Mouse (Mus musculus): ENCODE measurements at regions not wholly inside any gene's neighbourhood (a gene's known extent, or its start where the extent isn't known, plus 50 kb on each side); places are given as distances from the start of the nearest gene placed in this dataset.
A peak's percentile ranks its signal among the peaks of the same experiment; 100 is the strongest.

- 86% methylated on average over 1 of the region's 1 CpGs for WGBS
Observed at GRCm38 (mm10) chr16:85743022-85743421, 59.9 kb downstream of the Adamts1 start.

DNA sequence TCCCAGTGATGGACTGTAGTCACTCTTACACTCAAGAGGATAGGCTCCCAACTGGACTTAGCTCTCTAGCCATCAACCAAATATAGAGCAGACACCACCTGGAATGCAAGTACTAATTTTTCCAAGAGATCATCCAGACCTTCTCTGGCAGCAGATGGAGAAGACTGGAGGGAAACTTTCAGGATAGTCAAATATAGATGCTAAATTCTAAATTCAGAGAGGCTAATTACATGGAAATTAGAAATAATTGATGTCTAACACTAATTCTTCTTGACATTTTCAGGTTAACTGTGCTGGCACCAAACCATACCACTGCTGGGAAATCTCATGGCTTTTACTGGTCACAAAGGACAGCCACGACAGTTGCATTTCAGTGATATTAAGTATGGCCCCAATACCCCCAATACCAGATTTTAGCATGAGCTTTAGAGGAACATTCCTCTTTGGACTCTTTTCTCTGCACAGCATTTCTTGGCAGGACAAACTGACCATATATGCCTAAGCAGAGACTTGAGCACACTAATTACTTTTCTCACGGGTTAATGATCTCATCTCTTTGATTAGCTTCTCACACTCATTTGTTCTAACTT is 64.2 kb downstream of the Adamts1 start:
- Histone ChIP-seq H3K9me3 (replicated peaks) (no peaks in the 10 kb centered on the region), H3K27ac (no peak overlapping the region), H3K4me3 (no peak overlapping the region), H3K4me1 (no peaks in the 10 kb centered on the region), H3K27me3 (ENCODE audit: low read depth, poor library complexity, severe bottlenecking) (no peaks in the 10 kb centered on the region), H3K36me3 (no peaks in the 10 kb centered on the region)
- WGBS = 92% methylated on average over 2 of the region's 2 CpGs
- no peak for DNase-seq (ENCODE audit: low spot score)

More at GRCm38 (mm10) chr16:85743022-85743421, 59.9 kb downstream of the Adamts1 start:
- Histone ChIP-seq H3K9me3 (replicated peaks) (no peaks in the 10 kb centered on the region), H3K36me3 (no peaks in the 10 kb centered on the region), H3K27ac (no peak overlapping the region), H3K27me3 (ENCODE audit: low read depth, poor library complexity, severe bottlenecking) (no peaks in the 10 kb centered on the region), H3K4me1 (no peaks in the 10 kb centered on the region), H3K4me3 (no peak overlapping the region)
- DNase-seq (ENCODE audit: low spot score) = no peak

DNA sequence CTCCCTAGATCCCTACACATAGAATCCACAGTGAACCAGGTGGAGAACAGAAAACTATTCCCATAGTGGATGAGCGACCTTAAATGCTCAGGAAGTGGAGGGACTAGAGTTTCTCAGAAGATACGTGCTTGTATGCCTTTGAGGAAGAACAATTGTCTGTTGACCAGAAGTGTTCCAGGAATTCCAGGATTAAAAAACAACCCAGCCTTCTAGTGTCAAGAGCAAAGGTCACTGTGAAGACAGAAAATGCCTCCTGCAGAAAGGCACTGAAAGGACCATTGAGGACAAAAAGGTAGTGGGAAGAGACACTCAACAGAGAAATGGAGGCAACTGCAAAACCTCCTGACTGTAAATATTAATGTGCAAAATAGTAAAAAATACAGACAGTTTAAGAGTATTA is 74.9 kb downstream of the Adamts1 start:
- DNase-seq (ENCODE audit: low spot score) = no peak
- Histone ChIP-seq H3K36me3 (no peaks in the 10 kb centered on the region), H3K4me3 (no peak overlapping the region), H3K27me3 (ENCODE audit: low read depth, poor library complexity, severe bottlenecking) (no peaks in the 10 kb centered on the region), H3K9me3 (replicated peaks) (no peaks in the 10 kb centered on the region), H3K27ac (no peak overlapping the region), H3K4me1 (no peaks in the 10 kb centered on the region)
- 80% methylated on average over 2 of the region's 2 CpGs for WGBS

GRCm38 (mm10) chr16:85721968-85722367 is 80.9 kb downstream of the Adamts1 start:
- Histone ChIP-seq H3K4me1 (no peaks in the 10 kb centered on the region), H3K9me3 (replicated peaks) (no peaks in the 10 kb centered on the region), H3K27me3 (ENCODE audit: low read depth, poor library complexity, severe bottlenecking) (no peaks in the 10 kb centered on the region), H3K36me3 (no peaks in the 10 kb centered on the region), H3K27ac (no peak overlapping the region), H3K4me3 (no peak overlapping the region)
- no peak for DNase-seq (ENCODE audit: low spot score)
- WGBS = 83% methylated on average over 2 of the region's 2 CpGs

DNA sequence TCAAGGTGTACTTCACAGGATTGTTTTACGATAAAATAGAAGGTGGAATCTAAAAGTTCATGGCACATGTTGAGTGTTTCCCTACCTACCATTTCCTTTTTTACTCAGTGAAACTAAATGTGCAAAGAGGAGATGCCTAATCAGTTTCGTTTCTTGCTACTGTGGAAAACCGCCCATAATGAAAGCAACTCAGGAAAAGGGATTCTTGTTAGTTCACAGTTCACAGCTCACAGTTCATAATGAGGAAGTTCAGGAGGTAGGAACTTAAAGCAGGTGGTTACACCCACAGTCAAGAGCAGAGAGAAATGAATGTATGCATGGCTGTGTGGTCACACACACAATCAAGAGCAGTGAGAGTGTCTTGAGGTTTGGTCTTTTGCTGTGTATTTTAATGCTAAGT is 90.6 kb downstream of the Adamts1 start:
- Histone ChIP-seq H3K4me1 (no peaks in the 10 kb centered on the region), H3K27ac (no peak overlapping the region), H3K27me3 (ENCODE audit: low read depth, poor library complexity, severe bottlenecking) (no peaks in the 10 kb centered on the region), H3K9me3 (replicated peaks) (no peaks in the 10 kb centered on the region), H3K36me3 (no peaks in the 10 kb centered on the region), H3K4me3 (no peak overlapping the region)
- no peak for DNase-seq (ENCODE audit: low spot score)
- 90% methylated on average over 3 of the region's 3 CpGs for WGBS

DNA sequence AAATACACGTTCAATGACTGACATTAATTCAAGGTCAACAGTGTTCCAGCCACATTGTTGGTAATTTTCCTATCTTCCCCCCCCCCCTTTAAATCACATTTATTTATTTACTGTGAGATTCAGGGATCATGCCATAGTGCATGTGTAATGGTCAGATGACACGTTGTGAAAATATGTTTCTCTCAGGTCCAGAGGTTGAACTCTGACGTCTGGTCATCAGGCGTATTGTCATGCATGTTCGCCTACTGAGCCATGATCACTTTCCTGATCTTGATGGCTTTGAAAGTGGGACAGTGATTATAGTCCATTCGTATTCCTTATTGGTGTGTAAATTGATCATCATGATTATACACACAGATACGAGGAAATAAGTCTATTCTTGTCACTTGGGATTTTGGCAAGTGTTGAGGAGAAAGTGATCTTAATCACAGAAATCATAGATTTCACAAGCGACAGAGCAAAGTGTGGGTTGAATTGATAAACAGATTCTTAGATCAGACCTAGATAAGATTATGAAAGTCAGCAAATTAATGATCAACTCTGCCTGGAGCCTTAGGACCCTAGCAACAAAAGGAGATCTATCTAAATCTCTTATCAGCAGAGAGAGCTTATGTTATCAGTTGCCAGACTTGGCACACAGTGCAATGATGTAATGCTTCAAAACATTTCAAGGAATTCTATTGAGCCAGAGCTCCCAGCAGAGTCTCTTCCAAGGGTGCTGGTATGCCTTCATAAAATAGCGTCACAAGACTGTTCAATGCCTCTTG is 98.5 kb downstream of the Adamts1 start:
- 88% methylated on average over 9 of the region's 9 CpGs for WGBS
- no peak overlapping the region for H3K4me3 ChIP-seq
- H3K27me3 ChIP-seq (ENCODE audit: low read depth, poor library complexity, severe bottlenecking) = no peaks in the 10 kb centered on the region
- no peak for DNase-seq (ENCODE audit: low spot score)
- H3K36me3 ChIP-seq = no peaks in the 10 kb centered on the region
- H3K4me1 ChIP-seq = no peaks in the 10 kb centered on the region
- no peaks in the 10 kb centered on the region for H3K9me3 ChIP-seq (replicated peaks)
- H3K27ac ChIP-seq = no peak overlapping the region

- Histone ChIP-seq H3K4me1 (no peaks in the 10 kb centered on the region), H3K4me3 (no peak overlapping the region), H3K36me3 (no peaks in the 10 kb centered on the region), H3K9me3 (replicated peaks) (no peaks in the 10 kb centered on the region), H3K27me3 (ENCODE audit: low read depth, poor library complexity, severe bottlenecking) (no peaks in the 10 kb centered on the region), H3K27ac (no peak overlapping the region)
- 83% methylated on average over 2 of the region's 2 CpGs for WGBS
- DNase-seq (ENCODE audit: low spot score) = no peak
Observed at GRCm38 (mm10) chr16:85702889-85703480, 99.9 kb downstream of the Adamts1 start.

- Histone ChIP-seq H3K36me3 (no peaks in the 10 kb centered on the region), H3K27me3 (ENCODE audit: low read depth, poor library complexity, severe bottlenecking) (no peaks in the 10 kb centered on the region), H3K4me1 (no peaks in the 10 kb centered on the region), H3K27ac (no peak overlapping the region), H3K9me3 (replicated peaks) (no peaks in the 10 kb centered on the region), H3K4me3 (no peak overlapping the region)
- WGBS = 85% methylated on average over 4 of the region's 4 CpGs
- no peak for DNase-seq (ENCODE audit: low spot score)
Observed at GRCm38 (mm10) chr16:85699329-85699728, 103.6 kb downstream of the Adamts1 start.

DNA sequence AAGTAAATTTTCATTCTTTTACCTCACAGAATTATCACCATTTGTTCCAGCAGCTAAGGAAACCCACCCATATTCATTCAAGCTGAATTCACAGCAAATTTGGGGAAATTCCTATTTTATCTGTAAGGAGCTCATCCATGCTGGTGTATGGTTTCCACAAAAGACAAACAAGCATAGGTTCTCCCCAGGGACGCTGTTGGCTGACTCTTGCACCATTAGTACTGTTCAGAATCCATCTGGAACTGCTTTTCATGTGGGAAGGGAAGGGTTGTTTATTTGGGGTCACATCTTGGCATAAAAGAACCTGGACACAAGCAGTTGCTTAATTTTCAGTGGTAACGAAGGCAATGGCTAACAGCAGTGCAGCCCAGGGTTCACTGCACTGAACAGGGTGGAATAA is 120.2 kb downstream of the Adamts1 start:
- no peak for DNase-seq (ENCODE audit: low spot score)
- H3K27ac ChIP-seq = no peak overlapping the region
- H3K27me3 ChIP-seq (ENCODE audit: low read depth, poor library complexity, severe bottlenecking) = no peaks in the 10 kb centered on the region
- no peaks in the 10 kb centered on the region for H3K36me3 ChIP-seq
- peaks cover 8% of the 10 kb centered on the region for H3K4me1 ChIP-seq
- no peak overlapping the region for H3K4me3 ChIP-seq
- H3K9me3 ChIP-seq (replicated peaks) = no peaks in the 10 kb centered on the region
- 67% methylated on average over 2 of the region's 2 CpGs for WGBS

DNA sequence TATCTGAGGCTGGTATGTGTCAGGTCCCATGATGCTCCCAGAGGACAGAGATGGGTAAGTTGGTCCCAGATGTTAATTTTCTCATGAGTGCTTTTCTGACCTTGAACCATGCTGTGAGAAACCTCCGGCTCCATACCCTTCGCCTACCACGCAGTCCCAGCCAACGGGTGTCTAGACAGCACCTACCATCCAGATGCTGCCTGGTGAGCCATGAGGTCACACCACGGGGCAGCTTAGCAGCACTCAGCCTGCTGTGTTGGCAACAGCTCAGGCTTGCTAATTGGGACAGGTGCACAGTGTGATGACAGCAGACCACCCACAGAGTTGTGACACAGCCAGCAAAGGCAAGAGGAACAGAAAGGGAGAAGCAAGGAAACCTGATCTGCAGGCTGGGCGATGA is 122.6 kb downstream of the Adamts1 start:
- no peaks in the 10 kb centered on the region for H3K27me3 ChIP-seq (ENCODE audit: low read depth, poor library complexity, severe bottlenecking)
- H3K4me3 ChIP-seq = no peak overlapping the region
- no peaks in the 10 kb centered on the region for H3K36me3 ChIP-seq
- peak; percentile 37 for DNase-seq (ENCODE audit: low spot score)
- no peak overlapping the region for H3K27ac ChIP-seq
- H3K4me1 ChIP-seq = peaks cover 8% of the 10 kb centered on the region
- H3K9me3 ChIP-seq (replicated peaks) = no peaks in the 10 kb centered on the region
- 48% methylated on average over 6 of the region's 6 CpGs for WGBS

DNA sequence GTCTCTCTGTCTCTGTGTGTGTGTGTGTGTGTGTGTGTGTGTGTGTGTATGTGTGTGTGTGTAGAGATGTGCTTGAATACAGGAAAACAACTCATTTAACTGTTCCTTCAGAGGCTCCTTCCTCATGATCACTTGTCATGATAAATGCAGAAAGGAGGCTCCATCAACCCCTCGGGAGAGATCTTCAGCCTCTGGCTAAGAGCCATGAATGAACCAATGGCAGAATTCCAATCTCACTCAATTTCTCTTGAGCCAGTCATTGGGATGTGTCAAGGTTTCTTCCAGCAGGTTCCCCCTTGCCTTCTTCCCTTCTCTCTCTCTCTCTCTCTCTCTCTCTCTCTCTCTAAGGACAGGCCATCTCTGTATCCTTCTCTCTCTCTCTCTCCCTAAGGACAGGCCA is 124.1 kb downstream of the Adamts1 start:
- WGBS = 92% methylated on average over 1 of the region's 1 CpGs
- no peak overlapping the region for H3K4me3 ChIP-seq
- peaks cover 8% of the 10 kb centered on the region for H3K4me1 ChIP-seq
- H3K27ac ChIP-seq = no peak overlapping the region
- H3K36me3 ChIP-seq = no peaks in the 10 kb centered on the region
- no peaks in the 10 kb centered on the region for H3K27me3 ChIP-seq (ENCODE audit: low read depth, poor library complexity, severe bottlenecking)
- no peak for DNase-seq (ENCODE audit: low spot score)
- no peaks in the 10 kb centered on the region for H3K9me3 ChIP-seq (replicated peaks)

- Histone ChIP-seq H3K4me1 (peaks cover 8% of the 10 kb centered on the region), H3K36me3 (no peaks in the 10 kb centered on the region), H3K9me3 (replicated peaks) (no peaks in the 10 kb centered on the region), H3K27ac (no peak overlapping the region), H3K4me3 (no peak overlapping the region), H3K27me3 (ENCODE audit: low read depth, poor library complexity, severe bottlenecking) (no peaks in the 10 kb centered on the region)
- no peak for DNase-seq (ENCODE audit: low spot score)
Observed at GRCm38 (mm10) chr16:85678228-85678627, 124.7 kb downstream of the Adamts1 start.

DNA sequence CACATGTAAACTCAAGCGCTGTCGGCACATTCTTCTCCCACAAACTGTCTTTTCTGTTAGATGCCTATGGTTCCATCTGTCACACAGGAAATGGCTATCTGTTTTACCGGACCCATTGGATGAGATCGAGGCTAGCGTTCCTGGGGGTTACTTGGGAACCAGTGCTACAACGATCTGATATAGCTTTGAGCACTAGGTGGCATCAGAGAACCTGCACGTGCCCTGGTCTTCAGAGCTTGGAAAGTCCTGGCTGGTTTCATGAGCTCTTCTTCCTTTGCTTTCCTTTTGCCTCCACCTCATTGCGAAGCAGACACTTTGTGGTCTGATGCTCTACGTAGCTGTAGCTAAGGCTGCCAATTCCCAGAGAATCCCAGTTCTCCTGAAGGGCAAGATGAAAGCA is 123.8 kb upstream of the Cyyr1 start:
- peak; percentile 51 for DNase-seq (ENCODE audit: low spot score)
- H3K36me3 ChIP-seq = no peaks in the 10 kb centered on the region
- H3K27me3 ChIP-seq (ENCODE audit: low read depth, poor library complexity, severe bottlenecking) = no peaks in the 10 kb centered on the region
- H3K4me1 ChIP-seq = peaks cover 8% of the 10 kb centered on the region
- H3K9me3 ChIP-seq (replicated peaks) = no peaks in the 10 kb centered on the region
- WGBS = 38% methylated on average over 9 of the region's 9 CpGs
- H3K4me3 ChIP-seq = no peak overlapping the region
- H3K27ac ChIP-seq = no peak overlapping the region
